Mouse (Mus musculus) hindbrain, embryonic 13.5 days (tissue): ENCODE results near the gene Rreb1. TPM values are rescaled to one million over a fixed set of nuclear protein-coding genes. Genes with fewer than 3 reads are reported as not detected.

Experiments
- ATAC-seq: fragments of 200-750 bp; cut with Nextera tagmentation; 2 replicates; pipeline ENCODE4 v1.8.0; 2017; ENCODE audit warnings: moderate TSS enrichment; ENCODE audit not compliant: low FRiP score
- H3K27ac ChIP-seq: fragments of 300-500 bp; sonication (generic); 2 replicates; pipeline ENCODE4 v1.5.1; 2015; ENCODE audit warnings: inconsistent platforms, mild to moderate bottlenecking, moderate library complexity
- H3K27me3 ChIP-seq: fragments of 300-500 bp; sonication (generic); 2 replicates; pipeline ENCODE4 v1.6.1; 2015; ENCODE audit warnings: mild to moderate bottlenecking, inconsistent platforms
- H3K36me3 ChIP-seq: fragments of 300-500 bp; sonication (generic); 2 replicates; pipeline ENCODE4 v1.6.1; 2015; ENCODE audit warnings: mild to moderate bottlenecking, inconsistent platforms
- H3K4me1 ChIP-seq: fragments of 300-500 bp; sonication (generic); replicated peaks from 2 replicates; pipeline ENCODE4 v1.6.1; 2015; ENCODE audit warnings: inconsistent platforms
- H3K4me2 ChIP-seq: fragments of 300-500 bp; sonication (generic); 2 replicates; pipeline ENCODE4 v1.6.1; 2015; ENCODE audit warnings: inconsistent platforms, mild to moderate bottlenecking, moderate library complexity
- H3K4me3 ChIP-seq: fragments of 300-500 bp; sonication (generic); 2 replicates; pipeline ENCODE4 v1.5.1; 2015; ENCODE audit warnings: mild to moderate bottlenecking, inconsistent platforms
- H3K9ac ChIP-seq: fragments of 300-500 bp; sonication (generic); 2 replicates; pipeline ENCODE4 v1.6.1; 2015; ENCODE audit warnings: mild to moderate bottlenecking, inconsistent platforms
- H3K9me3 ChIP-seq: fragments of 300-500 bp; sonication (generic); 2 replicates; pipeline ENCODE4 v1.6.1; 2016; ENCODE audit warnings: inconsistent platforms
- WGBS: fragments of 180-500 bp; shearing (Covaris S2); methylation state at CpG from one replicate; pipeline ENCODE4 v1.1.7; 2015; 5-methylcytosine and 5-hydroxymethylcytosine counted together
- polyA plus RNA-seq: library from polyadenylated mRNA; unstranded; fragments of >200 nt; fragmentation: Nextera tagmentation; extraction: Ambion mirVana; gene quantifications from 2 replicates; pipeline ENCODE4 v1.2.1, GENCODE M21; 2015

Rreb1 gene
- polyA plus RNA-seq, 1 experiment from 2014 or later: 2.5 TPM

GRCm38 (mm10) chr13:37958498-37959238 is 180.5 kb downstream of the Rreb1 start:
- H3K9me3 ChIP-seq: no peaks in the 10 kb centered on the region
- H3K4me3 ChIP-seq: no peak overlapping the region
- ATAC-seq: no peak
- H3K27me3 ChIP-seq: no peaks in the 10 kb centered on the region
- H3K36me3 ChIP-seq: no peaks in the 10 kb centered on the region
- 90% methylated on average over 18 of the region's 18 CpGs for WGBS
- H3K9ac ChIP-seq: no peak overlapping the region
- no peak overlapping the region for H3K27ac ChIP-seq
- H3K4me2 ChIP-seq: no peak overlapping the region
- peaks cover 2% of the 10 kb centered on the region for H3K4me1 ChIP-seq

GRCm38 (mm10) chr13:37959239-37959907 is 181.2 kb downstream of the Rreb1 start:
- Histone ChIP-seq H3K4me2 (no peak overlapping the region), H3K27ac (no peak overlapping the region), H3K9ac (no peak overlapping the region), H3K4me3 (no peak overlapping the region), H3K9me3 (no peaks in the 10 kb centered on the region), H3K27me3 (peaks cover 6% of the 10 kb centered on the region), H3K36me3 (no peaks in the 10 kb centered on the region), H3K4me1 (peaks cover 9% of the 10 kb centered on the region)
- ATAC-seq: no peak
- WGBS: 80% methylated on average over 15 of the region's 15 CpGs

GRCm38 (mm10) chr13:37959936-37960335 is 181.7 kb downstream of the Rreb1 start:
- WGBS: 88% methylated on average over 7 of the region's 7 CpGs
- no peak overlapping the region for H3K4me3 ChIP-seq
- no peak for ATAC-seq

GRCm38 (mm10) chr13:37962541-37962940 is 184.3 kb downstream of the Rreb1 start:
- Histone ChIP-seq H3K36me3 (no peaks in the 10 kb centered on the region), H3K9ac (no peak overlapping the region), H3K4me3 (no peak overlapping the region), H3K27ac (no peak overlapping the region), H3K27me3 (peaks cover 15% of the 10 kb centered on the region), H3K9me3 (no peaks in the 10 kb centered on the region), H3K4me1 (peaks cover 27% of the 10 kb centered on the region), H3K4me2 (no peak overlapping the region)
- WGBS: 90% methylated on average over 9 of the region's 9 CpGs
- no peak for ATAC-seq

More at GRCm38 (mm10) chr13:37959936-37960335, 181.7 kb downstream of the Rreb1 start:
- H3K9ac ChIP-seq: no peak overlapping the region
- peaks cover 12% of the 10 kb centered on the region for H3K4me1 ChIP-seq
- no peak overlapping the region for H3K4me2 ChIP-seq
- no peaks in the 10 kb centered on the region for H3K36me3 ChIP-seq
- no peaks in the 10 kb centered on the region for H3K9me3 ChIP-seq
- H3K27ac ChIP-seq: no peak overlapping the region
- H3K27me3 ChIP-seq: peaks cover 11% of the 10 kb centered on the region

- no peaks in the 10 kb centered on the region for H3K36me3 ChIP-seq
- peaks cover 18% of the 10 kb centered on the region for H3K27me3 ChIP-seq
- WGBS: 2% methylated on average over 12 of the region's 12 CpGs
- H3K27ac ChIP-seq: no peak overlapping the region
- peak overlapping the region; percentile 50 for H3K4me2 ChIP-seq
- no peak for ATAC-seq
- H3K4me3 ChIP-seq: peak overlapping the region; percentile 31
- H3K9ac ChIP-seq: no peak overlapping the region
- H3K4me1 ChIP-seq: peaks cover 28% of the 10 kb centered on the region
- no peaks in the 10 kb centered on the region for H3K9me3 ChIP-seq
These were observed 185.3 kb downstream of the Rreb1 start for GRCm38 (mm10) chr13:37963354-37964007.

- Histone ChIP-seq H3K27ac (no peak overlapping the region), H3K36me3 (no peaks in the 10 kb centered on the region), H3K4me1 (peaks cover 33% of the 10 kb centered on the region), H3K4me2 (peak overlapping the region; percentile 50), H3K9me3 (no peaks in the 10 kb centered on the region), H3K4me3 (no peak overlapping the region), H3K27me3 (peaks cover 18% of the 10 kb centered on the region), H3K9ac (no peak overlapping the region; the same call in 1 of the 2 replicates)
- ATAC-seq: no peak
- WGBS: 38% methylated on average over 20 of the region's 20 CpGs
These were observed 186.2 kb downstream of the Rreb1 start for GRCm38 (mm10) chr13:37964128-37965087.

- Histone ChIP-seq H3K27me3 (peaks cover 18% of the 10 kb centered on the region), H3K9ac (no peak overlapping the region), H3K27ac (no peak overlapping the region), H3K4me3 (no peak overlapping the region), H3K4me1 (peaks cover 33% of the 10 kb centered on the region), H3K9me3 (no peaks in the 10 kb centered on the region), H3K4me2 (no peak overlapping the region), H3K36me3 (no peaks in the 10 kb centered on the region)
- ATAC-seq: no peak
- WGBS: 26% methylated on average over 17 of the region's 17 CpGs
These were observed 187.1 kb downstream of the Rreb1 start for GRCm38 (mm10) chr13:37965126-37965914.

GRCm38 (mm10) chr13:37966256-37967051 is 188.3 kb downstream of the Rreb1 start:
- H3K4me1 ChIP-seq: peaks cover 33% of the 10 kb centered on the region
- 0 out of 2 replicates have a peak, but pooled peaks have one; percentile 11 for ATAC-seq
- no peak overlapping the region for H3K9ac ChIP-seq
- peaks cover 18% of the 10 kb centered on the region for H3K27me3 ChIP-seq
- H3K36me3 ChIP-seq: no peaks in the 10 kb centered on the region
- no peak overlapping the region for H3K4me3 ChIP-seq
- H3K9me3 ChIP-seq: no peaks in the 10 kb centered on the region
- peak overlapping the region; percentile 58 for H3K27ac ChIP-seq
- H3K4me2 ChIP-seq: no peak overlapping the region
- WGBS: 72% methylated on average over 15 of the region's 15 CpGs

- peaks cover 18% of the 10 kb centered on the region for H3K27me3 ChIP-seq
- peaks cover 33% of the 10 kb centered on the region for H3K4me1 ChIP-seq
- H3K4me2 ChIP-seq: peak overlapping the region; percentile 30; the same call in 1 of the 2 replicates
- peak; percentile 50; the same call in 1 of the 2 replicates for ATAC-seq
- H3K9ac ChIP-seq: peak overlapping the region; percentile 39; the same call in 1 of the 2 replicates
- no peak overlapping the region for H3K4me3 ChIP-seq
- WGBS: 32% methylated on average over 12 of the region's 12 CpGs
- H3K36me3 ChIP-seq: no peaks in the 10 kb centered on the region; the same call in 1 of the 2 replicates
- peak overlapping the region; percentile 58 for H3K27ac ChIP-seq
- no peaks in the 10 kb centered on the region for H3K9me3 ChIP-seq
These were observed 188.8 kb downstream of the Rreb1 start for GRCm38 (mm10) chr13:37967052-37967437.

GRCm38 (mm10) chr13:37967565-37967964 is 189.4 kb downstream of the Rreb1 start:
- peaks cover 3% of the 10 kb centered on the region; the same call in 1 of the 2 replicates for H3K36me3 ChIP-seq
- H3K9me3 ChIP-seq: no peaks in the 10 kb centered on the region
- peaks cover 18% of the 10 kb centered on the region for H3K27me3 ChIP-seq
- H3K4me1 ChIP-seq: peaks cover 33% of the 10 kb centered on the region
- WGBS: 60% methylated on average over 10 of the region's 10 CpGs
- H3K9ac ChIP-seq: peak overlapping the region; percentile 39; the same call in 1 of the 2 replicates
- no peak for ATAC-seq
- H3K27ac ChIP-seq: peak overlapping the region; percentile 58
- H3K4me3 ChIP-seq: no peak overlapping the region
- H3K4me2 ChIP-seq: peak overlapping the region; percentile 30; the same call in 1 of the 2 replicates
